Mouse (Mus musculus): ENCODE data around the gene Dlg1. TPM values are rescaled to one million over a fixed set of nuclear protein-coding genes. Genes with fewer than 3 reads are reported as not detected.
A peak's percentile ranks its signal among the peaks of the same experiment; 100 is the strongest.

Dlg1 gene
- total RNA-seq, 2 experiments from 2014 or later, result 33.1 to 39.4 TPM

- DNase-seq, result no peak
These were observed 183.5 kb downstream of the Dlg1 start for GRCm38 (mm10) chr16:31846763-31847162.

DNA sequence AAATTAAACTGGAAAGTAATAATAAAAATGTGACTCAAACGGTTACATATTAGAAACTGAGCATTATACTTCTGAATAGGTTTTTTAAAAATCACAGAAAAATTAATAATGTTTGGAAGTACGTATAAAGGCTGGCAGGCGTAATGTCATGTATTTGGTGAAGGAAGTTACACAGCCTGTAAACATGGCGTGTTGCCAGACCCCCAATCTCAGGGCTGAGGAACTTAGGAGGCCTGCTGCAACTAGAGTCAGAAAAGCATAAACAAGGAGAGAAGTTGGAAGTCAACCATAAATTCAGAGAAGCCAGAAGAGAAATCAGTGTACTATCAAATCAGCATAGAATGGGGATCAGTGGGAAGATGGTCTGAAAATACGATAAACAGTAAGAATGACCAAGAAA is 200.7 kb downstream of the Dlg1 start:
- DNase-seq, result no peak

- no peak for DNase-seq
These were observed 202.0 kb downstream of the Dlg1 start for GRCm38 (mm10) chr16:31865242-31865641.

GRCm38 (mm10) chr16:31866911-31867310 is 203.7 kb downstream of the Dlg1 start:
- no peak for DNase-seq

DNA sequence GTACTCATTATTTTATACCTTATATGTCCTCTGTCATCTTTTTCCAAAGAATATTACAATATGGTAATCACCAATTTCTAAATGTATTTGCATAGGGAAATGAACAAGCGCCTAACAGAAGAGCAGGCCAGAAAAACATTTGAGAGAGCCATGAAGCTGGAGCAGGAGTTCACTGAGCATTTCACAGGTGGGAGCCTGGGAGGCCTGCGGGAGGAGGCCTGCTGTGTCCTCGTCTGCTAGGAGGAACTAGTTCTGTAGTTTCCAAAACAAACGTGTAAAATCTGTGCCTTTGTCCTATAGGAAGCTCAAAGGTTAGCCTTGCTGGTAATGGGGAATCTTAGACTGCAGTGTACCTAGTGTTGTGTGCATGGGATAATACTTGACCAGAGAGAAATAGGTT is 204.5 kb downstream of the Dlg1 start:
- DNase-seq, result no peak

DNA sequence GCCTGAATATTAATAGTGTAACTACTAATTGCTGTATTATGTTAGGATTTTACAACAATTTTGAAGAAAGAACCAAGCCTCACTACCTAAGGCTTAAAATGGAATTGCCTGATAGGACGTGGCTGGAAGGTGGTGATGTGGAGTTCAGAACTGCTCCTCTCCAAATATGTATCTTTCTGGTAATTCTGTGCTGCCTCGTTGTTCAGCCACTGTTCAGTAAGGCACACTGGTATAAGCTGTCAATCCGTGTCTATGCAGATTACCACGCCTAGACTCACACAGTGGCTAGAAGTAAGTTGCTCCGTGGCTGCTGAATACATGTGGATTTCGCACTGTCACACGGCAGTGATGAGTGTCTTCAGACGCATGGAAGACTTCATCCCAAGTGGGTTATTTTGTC is 210.5 kb downstream of the Dlg1 start:
- no peak for DNase-seq

DNA sequence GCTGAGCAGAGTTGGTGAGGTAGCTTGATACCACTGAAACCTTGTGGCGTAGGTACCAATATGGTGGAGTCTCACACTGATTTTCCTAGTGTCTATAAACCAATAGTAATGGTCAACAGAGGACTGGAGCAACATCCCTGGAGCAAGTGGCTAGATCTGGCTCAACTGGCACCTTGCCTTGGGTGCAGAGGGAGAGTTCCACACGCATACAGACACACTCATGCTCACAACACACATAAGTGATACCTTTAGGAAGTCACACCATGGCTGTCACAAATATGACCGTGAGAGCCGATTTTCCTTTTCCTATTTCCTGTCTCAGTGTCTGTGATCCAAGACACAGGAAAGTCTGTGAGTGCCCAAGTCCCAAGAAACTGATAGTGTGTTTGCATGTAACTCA is 212.1 kb downstream of the Dlg1 start:
- no peak for DNase-seq

DNA sequence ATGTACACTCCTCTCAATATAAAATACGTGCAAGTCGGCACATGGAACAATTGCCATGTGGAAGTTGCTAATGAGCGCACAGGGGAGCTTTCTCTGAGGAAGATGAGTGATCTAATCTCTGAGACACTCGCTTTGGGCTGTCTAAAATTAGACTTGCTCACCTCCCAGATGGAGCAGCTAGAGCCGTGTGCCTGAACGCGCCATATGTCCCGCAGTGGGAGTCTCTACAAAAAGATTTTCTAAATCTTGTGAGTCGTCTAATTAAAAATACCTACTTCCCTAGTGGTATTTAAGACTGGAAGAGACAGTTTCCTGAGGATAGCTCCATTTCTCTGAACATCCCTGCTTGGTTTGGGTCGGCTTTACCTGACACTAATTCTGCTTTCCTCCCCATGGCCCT is 213.1 kb downstream of the Dlg1 start:
- no peak for DNase-seq

GRCm38 (mm10) chr16:31878052-31878451 is 214.8 kb downstream of the Dlg1 start:
- DNase-seq, result no peak

GRCm38 (mm10) chr16:31878573-31879257 is 215.5 kb downstream of the Dlg1 start, which contains the start of gene Meltf:
Gene Meltf (plus strand): TSS chr16:31878810.
- peak; percentile 86 for DNase-seq

GRCm38 (mm10) chr16:31880146-31880840 is 217.1 kb downstream of the Dlg1 start:
- no peak for DNase-seq

DNA sequence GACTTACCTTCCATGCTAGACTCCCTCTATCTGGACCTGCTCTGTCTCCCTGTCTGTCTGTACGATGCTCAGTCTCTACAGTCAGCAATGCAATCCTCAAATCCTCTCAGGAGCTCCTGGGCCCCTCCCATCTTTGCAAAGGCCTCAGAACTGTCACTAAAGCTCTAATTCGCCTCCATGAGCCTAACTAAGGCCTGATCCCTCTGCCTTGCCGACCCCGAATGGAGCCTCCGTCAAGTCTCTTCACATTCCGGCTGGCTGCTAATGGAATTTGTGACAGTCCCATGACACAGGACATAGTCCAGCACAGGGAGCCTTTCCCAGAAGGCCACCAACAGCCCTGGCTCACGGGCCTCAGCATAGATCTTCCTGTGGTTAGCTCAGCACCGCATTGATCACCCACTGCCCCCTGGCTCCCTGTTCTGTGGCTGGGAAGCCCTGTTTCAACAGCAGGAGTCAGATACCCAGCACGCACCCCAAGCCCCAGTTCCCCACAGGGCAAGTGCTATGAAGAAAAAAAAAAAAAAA is 219.2 kb downstream of the Dlg1 start:
- no peak for DNase-seq

- no peak for DNase-seq
These were observed 220.1 kb downstream of the Dlg1 start for GRCm38 (mm10) chr16:31883302-31883701.

- no peak for DNase-seq
These were observed 220.7 kb downstream of the Dlg1 start for GRCm38 (mm10) chr16:31883902-31884301.

- DNase-seq, result no peak
These were observed 227.7 kb downstream of the Dlg1 start for GRCm38 (mm10) chr16:31890907-31891306.

DNA sequence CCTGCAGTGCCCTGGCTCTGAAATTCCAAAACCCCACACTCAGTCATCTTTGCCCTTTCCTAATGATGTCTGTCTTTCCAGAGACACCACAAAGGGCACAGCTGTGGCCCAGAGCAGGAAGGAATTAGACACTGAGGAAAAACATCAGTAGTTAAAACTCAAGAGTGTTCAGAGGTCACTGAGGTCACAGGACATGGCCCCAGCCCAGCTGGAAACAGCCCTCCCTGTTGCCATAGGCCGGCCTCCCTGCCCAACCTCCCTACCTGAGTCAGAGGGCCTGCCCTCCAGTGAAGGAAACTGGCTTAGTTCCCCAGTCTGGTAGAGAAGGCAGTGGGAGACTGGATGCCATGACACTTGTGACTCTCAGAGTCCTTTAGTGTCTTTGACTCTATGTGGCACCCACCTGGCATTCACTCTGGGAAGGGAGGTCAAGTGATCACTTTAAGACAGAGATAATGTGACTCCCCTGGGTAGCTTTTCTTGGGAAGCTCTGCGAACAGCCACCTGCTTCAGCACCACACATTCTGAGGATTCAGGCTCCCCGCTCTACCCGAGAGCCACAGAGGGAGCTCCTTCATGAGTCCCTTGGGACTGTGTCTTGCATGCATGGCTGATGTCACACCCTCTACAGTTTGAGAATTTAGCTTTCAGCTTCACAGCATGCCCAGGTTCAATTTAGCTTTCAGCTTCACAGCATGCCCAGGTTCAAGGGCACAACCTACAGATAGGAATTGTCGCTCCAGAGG is 230.3 kb downstream of the Dlg1 start:
- no peak for DNase-seq

DNA sequence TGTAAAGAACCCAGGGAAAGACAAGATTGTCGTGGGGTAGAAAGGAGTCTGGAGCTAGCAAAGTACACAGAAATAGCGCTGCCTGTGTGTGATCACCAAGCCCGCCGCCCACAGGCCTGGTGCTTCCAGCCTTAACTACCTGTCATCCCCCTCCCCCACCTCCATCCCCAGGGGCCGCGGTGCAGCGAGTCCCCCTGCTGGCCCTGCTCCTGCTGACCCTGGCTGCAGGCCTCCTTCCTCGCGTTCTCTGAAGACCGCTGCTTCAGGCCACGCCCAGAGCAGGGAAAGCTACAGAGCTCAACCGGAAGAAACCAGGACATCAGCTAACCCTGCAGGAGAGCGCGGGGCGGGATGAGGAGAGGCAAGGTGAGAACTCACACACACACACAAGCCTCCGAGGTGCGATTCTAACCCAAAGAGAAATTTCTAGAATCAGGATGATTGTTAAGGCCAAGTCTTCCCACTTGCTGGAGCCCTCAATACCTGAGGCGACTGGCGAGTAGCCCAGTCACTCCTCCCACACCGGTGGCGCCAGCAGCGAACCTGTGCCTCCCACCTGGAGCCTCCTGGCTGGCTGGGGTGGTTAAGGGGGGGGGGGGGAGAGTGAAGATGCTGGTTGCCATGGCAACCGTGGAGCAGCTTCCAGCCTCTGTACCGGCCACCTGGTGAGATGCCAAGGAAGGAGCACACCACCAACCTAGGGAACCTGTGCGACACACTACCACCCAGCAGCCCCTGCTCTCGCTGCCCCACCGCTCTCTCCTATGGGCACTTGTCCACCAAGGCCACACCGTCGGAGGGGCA is 233.9 kb downstream of the Dlg1 start:
- peak; percentile 23 for DNase-seq

DNA sequence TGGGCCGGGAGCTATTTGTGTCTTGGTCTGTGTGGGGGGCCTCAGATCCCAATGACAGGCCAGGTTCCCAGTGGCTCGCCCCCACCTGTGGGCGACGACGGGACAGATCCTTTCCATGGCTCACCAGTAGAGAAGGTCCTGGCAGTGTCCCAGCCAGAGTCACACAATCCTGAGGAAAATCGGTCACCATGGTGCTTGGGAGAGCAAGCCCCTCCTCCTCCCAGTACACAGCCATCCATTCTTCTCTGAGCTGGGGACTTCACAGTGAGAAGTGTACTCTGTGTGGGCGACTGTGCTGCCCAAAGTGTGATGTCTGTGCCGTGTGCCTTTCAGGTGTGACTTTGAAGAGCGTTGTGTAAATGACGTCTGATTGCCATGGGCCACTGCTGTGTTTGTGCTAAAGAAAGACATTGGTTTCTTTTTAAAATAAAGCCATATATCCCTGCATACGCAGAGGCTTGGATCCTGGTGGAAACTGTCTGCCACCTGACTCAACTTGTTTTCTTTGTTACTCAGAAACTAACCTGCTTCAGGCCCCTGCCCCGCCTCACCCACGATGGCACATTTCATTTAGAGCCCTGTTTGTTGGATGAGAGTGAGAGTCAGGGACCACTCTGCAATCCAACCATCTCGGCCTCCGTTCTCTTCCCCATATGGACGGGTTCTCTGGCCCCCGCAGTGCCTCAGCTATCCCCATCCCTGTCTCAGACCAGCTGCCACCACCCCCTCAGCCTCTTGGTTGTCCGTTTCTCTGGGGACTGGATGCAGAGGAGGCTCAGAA is 235.5 kb downstream of the Dlg1 start:
- no peak for DNase-seq

GRCm38 (mm10) chr16:31901886-31902285 is 238.6 kb downstream of the Dlg1 start:
- DNase-seq, result no peak

DNA sequence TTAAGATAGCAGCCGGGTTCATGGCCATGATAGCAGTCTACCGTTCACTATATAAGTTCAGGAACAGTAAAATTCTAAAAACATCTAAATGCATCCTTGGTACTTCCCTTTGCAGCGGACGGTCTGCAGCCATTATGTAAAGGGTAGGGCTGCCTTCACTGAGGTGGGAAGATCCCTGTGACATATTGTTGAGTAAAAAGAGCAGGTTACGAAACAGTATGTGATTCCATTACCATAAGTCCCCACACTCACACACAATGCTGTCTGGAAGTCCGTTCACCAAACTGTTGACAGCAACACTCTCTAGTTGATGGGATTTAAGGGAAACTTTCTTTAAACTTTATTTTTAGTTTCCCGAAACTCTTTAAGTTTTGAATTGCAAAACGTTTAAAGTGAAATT is 240.0 kb downstream of the Dlg1 start:
- no peak for DNase-seq

GRCm38 (mm10) chr16:31905331-31905730 is 242.1 kb downstream of the Dlg1 start:
- no peak for DNase-seq

Measured in gastrocnemius, postnatal 10 days (tissue).